Mouse (Mus musculus) cerebellum, postnatal 10 days (tissue): ENCODE results near the gene Vmn2r32.
"Not testable (repeated sequence)": the region's sequence is repeated elsewhere in the genome, so short reads cannot be mapped to it uniquely, and the experiment has no call there.

Experiments used
- DNase-seq, 2 experiments: peaks; one replicate each; pipeline ENCODE4 v3.0.0; 2021; ENCODE audit warnings: mixed read lengths in 2 of 2

Gene Vmn2r32

GRCm38 (mm10) chr7:7479918-7480317, at the start of gene Vmn2r32:
Vmn2r32 (minus strand) TSS chr7:7480018.
- DNase-seq, result not testable (repeated sequence)
